Mouse (Mus musculus) heart, embryonic 11.5 days (tissue): Measurements from ENCODE around the gene Cenpu. TPM values are rescaled to one million over a fixed set of nuclear protein-coding genes. Genes with fewer than 3 reads are reported as not detected.

ENCODE experiments used
- ATAC-seq: fragments of 200-750 bp; cut with Nextera tagmentation; replicated peaks from 2 replicates; pipeline ENCODE4 v1.8.0; 2017; ENCODE audit warnings: moderate library complexity; ENCODE audit not compliant: insufficient number of reproducible peaks, low FRiP score, low TSS enrichment
- H3K27ac ChIP-seq: fragments of 300-500 bp; sonication (generic); 2 replicates; pipeline ENCODE4 v1.5.1; 2014; ENCODE audit warnings: mild to moderate bottlenecking, low read depth, low read length
- H3K27me3 ChIP-seq: fragments of 300-500 bp; sonication (generic); 2 replicates; pipeline ENCODE4 v1.6.1; 2014; ENCODE audit warnings: mild to moderate bottlenecking, low read length, mixed read lengths; ENCODE audit not compliant: control insufficient read depth, insufficient read depth
- H3K36me3 ChIP-seq: fragments of 300-500 bp; sonication (generic); 2 replicates; pipeline ENCODE4 v1.6.1; 2014; ENCODE audit warnings: mild to moderate bottlenecking, low read length, moderate library complexity, mixed read lengths; ENCODE audit not compliant: control insufficient read depth, insufficient read depth
- H3K4me1 ChIP-seq: fragments of 300-500 bp; sonication (generic); 2 replicates; pipeline ENCODE4 v1.6.1; 2014; ENCODE audit warnings: low read length; ENCODE audit not compliant: control insufficient read depth, insufficient read depth
- H3K4me2 ChIP-seq: fragments of 300-500 bp; sonication (generic); 2 replicates; pipeline ENCODE4 v1.6.1; 2014; ENCODE audit warnings: mild to moderate bottlenecking, moderate library complexity
- H3K4me3 ChIP-seq: fragments of 300-500 bp; sonication (generic); 2 replicates; pipeline ENCODE4 v1.5.1; 2014; ENCODE audit warnings: low read depth, low read length
- H3K9ac ChIP-seq: fragments of 300-500 bp; sonication (generic); 2 replicates; pipeline ENCODE4 v1.6.1; 2014; ENCODE audit warnings: mild to moderate bottlenecking, low read depth, low read length, moderate library complexity
- H3K9me3 ChIP-seq: fragments of 300-500 bp; sonication (generic); replicated peaks from 2 replicates; pipeline ENCODE4 v1.6.1; 2016; ENCODE audit warnings: low read length; ENCODE audit not compliant: control insufficient read depth
- WGBS: fragments of 180-500 bp; shearing (Covaris S2); extraction: QIAGEN DNeasy Blood & Tissue Kit; methylation state at CpG from one replicate; pipeline ENCODE4 v1.1.7; 2014; ENCODE audit not compliant: insufficient replicate concordance; 5-methylcytosine and 5-hydroxymethylcytosine counted together
- polyA plus RNA-seq: library from polyadenylated mRNA; unstranded; fragments of >200 nt; fragmentation: Nextera tagmentation; extraction: Ambion mirVana; gene quantifications from 2 replicates; pipeline ENCODE4 v1.2.1, GENCODE M21; 2014

Gene Cenpu
- polyA plus RNA-seq, 1 experiment from 2014 or later = 18.4 TPM

DNA sequence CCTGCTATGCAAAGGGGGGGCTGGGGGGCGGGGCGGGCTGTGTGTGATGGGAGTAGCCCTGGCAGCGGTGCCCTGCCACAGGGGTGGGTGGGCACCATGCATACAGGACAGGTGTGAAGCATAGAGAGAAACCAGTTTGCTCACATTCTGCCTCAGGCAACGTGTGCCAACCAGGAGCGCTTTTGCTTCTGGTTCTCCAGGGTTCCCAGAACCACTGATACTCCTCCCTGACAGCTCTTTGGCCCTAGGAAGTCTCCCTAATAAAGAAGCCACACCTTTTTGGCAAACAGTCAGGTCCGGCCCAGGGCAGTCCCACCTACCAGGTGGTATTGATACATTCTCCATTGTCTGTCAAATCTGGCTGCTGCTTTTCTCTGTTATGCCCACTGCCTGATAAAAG is 8.2 kb upstream of the Cenpu start:
- H3K27me3 ChIP-seq = no peaks in the 10 kb centered on the region
- no peaks in the 10 kb centered on the region for H3K4me1 ChIP-seq
- no peak overlapping the region for H3K9ac ChIP-seq
- H3K4me2 ChIP-seq = no peak overlapping the region
- no peaks in the 10 kb centered on the region for H3K9me3 ChIP-seq
- no peak overlapping the region for H3K4me3 ChIP-seq
- 72% methylated on average over 6 of the region's 6 CpGs for WGBS
- ATAC-seq = no peak
- no peaks in the 10 kb centered on the region for H3K36me3 ChIP-seq
- no peak overlapping the region for H3K27ac ChIP-seq

DNA sequence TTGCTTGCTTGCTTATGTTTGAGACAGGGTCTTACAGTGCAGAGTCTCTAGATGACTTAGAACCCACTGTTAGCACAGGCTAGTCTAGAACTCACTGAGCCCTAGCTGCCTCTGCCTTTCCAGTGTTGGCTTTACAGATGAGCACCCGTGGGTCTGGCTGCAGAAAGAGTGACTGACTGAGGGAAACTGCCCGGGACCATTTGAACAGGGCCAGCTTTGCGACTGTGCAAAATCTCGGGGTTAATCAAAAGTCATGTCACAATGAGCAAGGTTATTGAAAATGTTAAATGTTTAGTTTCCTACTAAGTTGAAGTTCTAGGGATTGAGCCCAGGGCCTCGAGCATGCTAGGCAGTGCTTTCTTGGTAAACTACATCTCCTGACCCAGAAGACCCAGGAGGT is 6.0 kb upstream of the Cenpu start:
- ATAC-seq = no peak
- H3K4me3 ChIP-seq = no peak overlapping the region
- H3K9ac ChIP-seq = no peak overlapping the region
- H3K4me2 ChIP-seq = no peak overlapping the region
- 81% methylated on average over 5 of the region's 5 CpGs for WGBS
- no peak overlapping the region for H3K27ac ChIP-seq
- no peaks in the 10 kb centered on the region for H3K9me3 ChIP-seq
- H3K4me1 ChIP-seq = no peaks in the 10 kb centered on the region
- H3K36me3 ChIP-seq = no peaks in the 10 kb centered on the region
- no peaks in the 10 kb centered on the region for H3K27me3 ChIP-seq

DNA sequence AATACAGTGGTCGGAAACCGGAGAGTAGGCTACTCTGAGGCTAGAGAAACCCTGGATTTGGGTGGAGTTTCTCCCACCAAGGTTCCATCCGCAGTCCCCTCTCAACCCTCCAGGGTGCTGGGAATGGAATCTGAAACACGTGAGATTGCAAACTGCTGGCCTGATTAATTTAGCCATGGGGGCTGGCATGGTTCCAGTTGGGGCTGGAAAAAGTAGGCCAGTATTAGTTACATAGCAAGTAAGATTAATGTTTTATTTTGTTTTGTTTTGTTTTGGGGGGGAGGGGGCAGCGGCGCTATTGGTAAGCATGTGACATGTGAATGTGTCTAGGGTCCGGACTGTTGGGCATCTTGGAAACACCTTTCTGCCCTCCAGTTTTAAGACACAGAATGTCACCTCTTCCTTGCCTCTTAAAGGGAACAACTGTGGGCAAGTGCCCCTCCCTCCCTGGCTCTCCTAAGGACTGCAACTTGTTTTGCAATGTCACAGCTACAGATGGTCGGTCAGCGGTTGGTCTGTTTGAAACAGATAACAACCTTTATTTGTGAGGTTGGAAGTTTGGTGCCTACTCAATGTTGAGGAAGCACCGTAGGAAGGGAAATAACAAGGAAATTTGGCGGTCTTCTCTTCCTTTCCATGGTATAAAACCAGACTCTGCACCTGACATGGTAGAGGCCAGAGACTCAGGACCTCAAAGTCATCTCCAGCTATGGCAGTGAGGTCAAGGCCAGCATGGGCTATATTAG is 5.2 kb upstream of the Cenpu start:
- Histone ChIP-seq H3K4me1 (no peaks in the 10 kb centered on the region), H3K27me3 (no peaks in the 10 kb centered on the region), H3K9ac (no peak overlapping the region), H3K4me3 (no peak overlapping the region), H3K4me2 (peak overlapping the region; percentile 41), H3K9me3 (no peaks in the 10 kb centered on the region), H3K27ac (peak overlapping the region; percentile 74), H3K36me3 (no peaks in the 10 kb centered on the region)
- peak; percentile 77 for ATAC-seq
- 62% methylated on average over 11 of the region's 11 CpGs for WGBS

DNA sequence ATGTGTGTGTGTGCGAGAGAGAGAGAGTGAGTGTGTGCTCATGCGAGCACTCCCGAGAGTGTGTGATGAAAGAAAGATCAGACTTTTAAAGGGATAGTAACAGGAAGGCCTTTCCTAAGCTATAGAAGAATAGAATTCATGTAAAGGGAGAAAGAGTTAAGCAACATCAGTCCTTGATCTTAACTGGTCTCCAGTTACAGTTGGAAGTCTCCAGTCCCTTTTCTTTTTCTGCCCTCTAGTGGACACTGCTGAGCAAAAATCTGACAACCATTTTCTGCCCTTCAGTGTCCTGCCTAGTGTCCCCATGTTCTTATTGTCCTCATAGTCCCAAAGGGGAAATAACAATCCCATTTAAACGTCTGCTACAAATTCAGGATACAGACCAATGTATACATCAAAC is 4.6 kb upstream of the Cenpu start:
- Histone ChIP-seq H3K9ac (no peak overlapping the region), H3K4me3 (no peak overlapping the region), H3K4me1 (0 out of 2 replicates have a peak, but pooled peaks cover under 1% of the 10 kb centered on the region), H3K36me3 (no peaks in the 10 kb centered on the region), H3K4me2 (peak overlapping the region; percentile 41), H3K27me3 (no peaks in the 10 kb centered on the region), H3K27ac (peak overlapping the region; percentile 74), H3K9me3 (no peaks in the 10 kb centered on the region)
- WGBS = 41% methylated on average over 4 of the region's 4 CpGs
- no peak for ATAC-seq

DNA sequence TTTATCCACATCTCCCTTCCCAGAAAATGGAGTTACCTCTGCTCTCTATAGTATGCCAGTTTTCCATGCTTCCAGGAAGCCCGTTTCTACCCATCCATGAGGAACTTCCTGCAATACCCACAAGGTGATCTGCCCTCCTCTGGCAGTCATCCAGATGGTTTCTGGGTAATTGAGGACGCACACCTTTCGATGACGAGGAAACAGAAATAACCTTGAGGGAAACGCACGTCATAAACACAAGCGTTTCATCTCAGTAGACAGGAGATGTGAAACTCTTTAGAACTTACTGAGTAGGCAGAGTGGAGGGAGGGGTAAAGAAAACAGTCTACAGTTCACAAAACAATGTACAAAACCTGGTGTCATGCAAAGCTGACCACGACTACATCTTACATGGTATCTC is 1.8 kb upstream of the Cenpu start:
- H3K27ac ChIP-seq = no peak overlapping the region
- H3K9me3 ChIP-seq = no peaks in the 10 kb centered on the region
- no peak overlapping the region for H3K4me2 ChIP-seq
- 0 out of 2 replicates have a peak, but pooled peaks cover 6% of the 10 kb centered on the region for H3K4me1 ChIP-seq
- no peaks in the 10 kb centered on the region for H3K27me3 ChIP-seq
- no peak for ATAC-seq
- H3K4me3 ChIP-seq = no peak overlapping the region
- H3K36me3 ChIP-seq = no peaks in the 10 kb centered on the region
- WGBS = 83% methylated on average over 8 of the region's 8 CpGs
- H3K9ac ChIP-seq = no peak overlapping the region

DNA sequence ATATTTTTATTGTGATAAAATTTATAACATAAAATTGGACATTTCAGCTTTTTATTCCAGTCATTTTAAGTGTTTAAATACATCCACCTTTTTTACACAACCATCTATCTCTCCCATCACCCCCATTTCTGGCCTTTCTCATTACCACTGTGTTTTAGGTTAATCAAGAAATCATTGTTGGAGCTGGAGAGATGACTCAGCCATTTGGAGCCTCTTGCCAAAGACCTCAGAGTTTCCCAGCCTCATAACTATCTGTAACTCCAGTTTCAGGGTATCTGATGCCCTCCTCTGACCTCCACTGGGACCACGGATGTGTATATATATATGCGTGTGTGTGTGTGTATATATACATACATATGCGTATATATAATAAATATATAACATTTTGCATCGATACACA is 799 bp upstream of the Cenpu start:
- Histone ChIP-seq H3K4me2 (peak overlapping the region; percentile 77), H3K9ac (no peak overlapping the region), H3K27me3 (no peaks in the 10 kb centered on the region), H3K4me3 (peak overlapping the region; percentile 83), H3K27ac (peak overlapping the region; percentile 82; the same call in 1 of the 2 replicates), H3K36me3 (no peaks in the 10 kb centered on the region), H3K4me1 (0 out of 2 replicates have a peak, but pooled peaks cover 6% of the 10 kb centered on the region), H3K9me3 (no peaks in the 10 kb centered on the region)
- ATAC-seq = no peak
- 50% methylated on average over 4 of the region's 4 CpGs for WGBS

DNA sequence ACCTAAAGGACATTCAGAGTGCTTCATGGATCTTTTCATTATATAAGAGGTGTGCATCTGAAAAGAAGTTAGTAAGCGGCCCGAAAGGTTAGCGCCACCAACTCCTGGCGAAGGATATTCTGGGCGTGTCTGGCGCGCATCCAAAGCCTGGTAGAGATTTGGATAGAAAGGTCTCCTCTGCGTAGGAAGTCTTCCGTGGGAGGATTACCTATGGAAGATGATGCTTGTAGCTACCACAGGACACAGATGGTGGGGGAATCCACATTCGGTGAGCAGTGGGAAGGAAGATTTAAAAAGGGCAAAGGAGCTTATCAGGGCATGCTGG is 575 bp downstream of the Cenpu start:
- Histone ChIP-seq H3K4me3 (peak overlapping the region; percentile 83), H3K9me3 (no peaks in the 10 kb centered on the region), H3K4me2 (peak overlapping the region; percentile 77), H3K4me1 (0 out of 2 replicates have a peak, but pooled peaks cover 6% of the 10 kb centered on the region), H3K27ac (peak overlapping the region; percentile 46; the same call in 1 of the 2 replicates), H3K27me3 (no peaks in the 10 kb centered on the region), H3K36me3 (0 out of 2 replicates have a peak, but pooled peaks cover 3% of the 10 kb centered on the region), H3K9ac (peak overlapping the region; percentile 78)
- WGBS = 3% methylated on average over 10 of the region's 10 CpGs
- no peak for ATAC-seq

DNA sequence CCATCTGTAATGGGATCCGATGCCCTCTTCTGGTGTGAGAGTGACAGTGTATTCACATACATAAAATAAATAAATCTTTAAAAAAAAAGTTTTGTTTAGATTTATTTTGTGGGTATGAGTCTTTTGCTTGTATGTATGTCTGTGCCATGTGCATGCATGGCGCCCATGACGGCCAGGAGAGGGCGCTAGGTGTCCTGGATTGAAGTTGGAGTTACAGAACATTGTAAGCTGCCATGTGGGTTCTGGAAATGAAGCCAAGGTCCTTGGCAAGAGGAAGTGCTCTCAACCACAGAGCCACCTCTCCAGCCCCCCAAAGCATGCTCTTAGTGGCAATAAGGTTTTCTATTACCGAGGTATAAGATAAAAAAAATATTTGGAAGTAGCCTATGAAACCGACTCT is 7.6 kb downstream of the Cenpu start:
- H3K4me1 ChIP-seq = no peaks in the 10 kb centered on the region
- no peak overlapping the region for H3K4me3 ChIP-seq
- no peaks in the 10 kb centered on the region for H3K9me3 ChIP-seq
- H3K4me2 ChIP-seq = no peak overlapping the region
- no peak overlapping the region for H3K9ac ChIP-seq
- ATAC-seq = no peak
- H3K27ac ChIP-seq = no peak overlapping the region
- WGBS = 77% methylated on average over 6 of the region's 6 CpGs
- H3K27me3 ChIP-seq = no peaks in the 10 kb centered on the region
- peaks cover 5% of the 10 kb centered on the region; the same call in 1 of the 2 replicates for H3K36me3 ChIP-seq

DNA sequence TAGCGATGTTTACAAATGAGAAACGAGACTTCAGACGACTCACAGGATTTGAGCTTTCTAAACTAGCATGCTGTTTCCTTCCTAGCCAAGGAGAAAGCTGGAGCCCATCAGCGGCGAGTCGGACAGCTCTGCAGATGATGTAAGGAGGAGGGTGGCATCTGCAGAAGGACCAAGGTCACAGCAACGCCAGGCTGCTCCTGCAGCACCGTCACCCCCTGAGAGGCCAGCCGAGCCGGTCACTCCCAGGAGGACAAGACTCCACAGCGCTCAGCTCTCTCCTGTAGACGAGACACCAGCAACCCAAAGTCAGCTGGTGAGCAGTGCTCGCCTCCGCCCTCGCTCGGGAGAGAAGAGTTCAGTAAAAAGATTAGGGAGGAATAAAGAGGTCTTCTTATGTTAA is 10.5 kb downstream of the Cenpu start:
- H3K4me1 ChIP-seq = no peaks in the 10 kb centered on the region
- peaks cover 6% of the 10 kb centered on the region; the same call in 1 of the 2 replicates for H3K36me3 ChIP-seq
- no peak for ATAC-seq
- no peaks in the 10 kb centered on the region for H3K9me3 ChIP-seq
- H3K4me3 ChIP-seq = no peak overlapping the region
- H3K27ac ChIP-seq = no peak overlapping the region
- 84% methylated on average over 16 of the region's 16 CpGs for WGBS
- H3K9ac ChIP-seq = no peak overlapping the region
- no peak overlapping the region for H3K4me2 ChIP-seq
- no peaks in the 10 kb centered on the region for H3K27me3 ChIP-seq
